Mouse (Mus musculus): ENCODE data around the gene E2f6.
A peak's percentile ranks its signal among the peaks of the same experiment; 100 is the strongest.

Gene E2f6

GRCm38 (mm10) chr12:16800959-16801315, 9.8 kb upstream of the E2f6 start:
- DNase-seq = no peak

GRCm38 (mm10) chr12:16803237-16803955, 7.4 kb upstream of the E2f6 start:
- DNase-seq = no peak

- no peak for DNase-seq
Observed at GRCm38 (mm10) chr12:16803956-16804430, 6.8 kb upstream of the E2f6 start.

GRCm38 (mm10) chr12:16805511-16805910, 5.3 kb upstream of the E2f6 start:
- DNase-seq = peak; percentile 67

- DNase-seq = no peak
Observed at GRCm38 (mm10) chr12:16808045-16808444, 2.7 kb upstream of the E2f6 start.

GRCm38 (mm10) chr12:16811477-16811876, 714 bp downstream of the E2f6 start:
- DNase-seq = no peak

GRCm38 (mm10) chr12:16817147-16817546, 6.4 kb downstream of the E2f6 start:
- DNase-seq = no peak

GRCm38 (mm10) chr12:16818513-16818912, 7.8 kb downstream of the E2f6 start:
- no peak for DNase-seq

- DNase-seq = no peak
Observed at GRCm38 (mm10) chr12:16820761-16821160, 10.0 kb downstream of the E2f6 start.

GRCm38 (mm10) chr12:16822181-16822734, 11.5 kb downstream of the E2f6 start:
- DNase-seq = no peak

GRCm38 (mm10) chr12:16823701-16824100, 12.9 kb downstream of the E2f6 start:
- no peak for DNase-seq

GRCm38 (mm10) chr12:16828505-16828904, 17.7 kb downstream of the E2f6 start:
- DNase-seq = no peak

GRCm38 (mm10) chr12:16829785-16830184, 19.0 kb downstream of the E2f6 start:
- DNase-seq = no peak

- no peak for DNase-seq
Observed at GRCm38 (mm10) chr12:16831071-16831470, 20.3 kb downstream of the E2f6 start.

GRCm38 (mm10) chr12:16834701-16835100, 23.9 kb downstream of the E2f6 start:
- DNase-seq = no peak

- peak; percentile 73 for DNase-seq
Observed at GRCm38 (mm10) chr12:16836188-16836587, 25.4 kb downstream of the E2f6 start.

GRCm38 (mm10) chr12:16837766-16838165, 27.0 kb downstream of the E2f6 start:
- DNase-seq = no peak

GRCm38 (mm10) chr12:16840842-16841782, 30.3 kb downstream of the E2f6 start:
- no peak for DNase-seq

- peak; percentile 48 for DNase-seq
Observed at GRCm38 (mm10) chr12:16844623-16845592, 34.1 kb downstream of the E2f6 start.

GRCm38 (mm10) chr12:16847204-16847792, 36.5 kb downstream of the E2f6 start:
- no peak for DNase-seq

- no peak for DNase-seq
Observed at GRCm38 (mm10) chr12:16848501-16848900, 37.7 kb downstream of the E2f6 start.

- no peak for DNase-seq
Observed at GRCm38 (mm10) chr12:16849821-16850220, 39.1 kb downstream of the E2f6 start.
